Mouse (Mus musculus): Measurements from ENCODE around the gene Rac1.

- TF ChIP-seq HCFC1 (IDR thresholded peaks at IDR 0.05; ENCODE audit: borderline replicate concordance, insufficient read depth, low read length) (no peak), CHD2 (IDR thresholded peaks at IDR 0.05; ENCODE audit: low read depth, low read length) (no peak), ZNF384 (IDR thresholded peaks at IDR 0.05; ENCODE audit: low read depth, low read length) (no peak)
These were observed 46.7 kb upstream of the Rac1 start for GRCm38 (mm10) chr5:143574261-143575178.

All from ES-E14 (cell line).